Mouse (Mus musculus): ENCODE data around the gene Gm6588.
"Not testable (repeated sequence)": the region's sequence is repeated elsewhere in the genome, so short reads cannot be mapped to it uniquely, and the experiment has no call there.

The Gm6588 gene

GRCm38 (mm10) chr5:112448747-112449440, at the start of gene Gm6588:
Gm6588 (plus strand) TSS chr5:112449426.
- no peak for ATAC-seq (ENCODE audit: insufficient number of reproducible peaks, low FRiP score, low TSS enrichment)

GRCm38 (mm10) chr5:112402437-112402836, 46.8 kb upstream of the Gm6588 start:
- ATAC-seq (ENCODE audit: insufficient number of reproducible peaks, low FRiP score, low TSS enrichment), result no peak

- no peak for ATAC-seq (ENCODE audit: insufficient number of reproducible peaks, low FRiP score, low TSS enrichment)
Observed at GRCm38 (mm10) chr5:112406017-112406416, 43.2 kb upstream of the Gm6588 start.

GRCm38 (mm10) chr5:112409274-112409673, 40.0 kb upstream of the Gm6588 start:
- no peak for ATAC-seq (ENCODE audit: insufficient number of reproducible peaks, low FRiP score, low TSS enrichment)

- ATAC-seq (ENCODE audit: insufficient number of reproducible peaks, low FRiP score, low TSS enrichment), result no peak
Observed at GRCm38 (mm10) chr5:112411072-112411471, 38.2 kb upstream of the Gm6588 start.

- no peak for ATAC-seq (ENCODE audit: insufficient number of reproducible peaks, low FRiP score, low TSS enrichment)
Observed at GRCm38 (mm10) chr5:112411514-112412335, 37.5 kb upstream of the Gm6588 start.

- not testable (repeated sequence) for ATAC-seq (ENCODE audit: insufficient number of reproducible peaks, low FRiP score, low TSS enrichment)
Observed at GRCm38 (mm10) chr5:112412781-112413180, 36.4 kb upstream of the Gm6588 start.

GRCm38 (mm10) chr5:112416673-112417072, 32.6 kb upstream of the Gm6588 start:
- no peak for ATAC-seq (ENCODE audit: insufficient number of reproducible peaks, low FRiP score, low TSS enrichment)

GRCm38 (mm10) chr5:112418023-112418422, 31.2 kb upstream of the Gm6588 start:
- ATAC-seq (ENCODE audit: insufficient number of reproducible peaks, low FRiP score, low TSS enrichment), result peak; percentile 36; the same call in 1 of the 2 replicates

- ATAC-seq (ENCODE audit: insufficient number of reproducible peaks, low FRiP score, low TSS enrichment), result no peak
Observed at GRCm38 (mm10) chr5:112419535-112419934, 29.7 kb upstream of the Gm6588 start.

DNA sequence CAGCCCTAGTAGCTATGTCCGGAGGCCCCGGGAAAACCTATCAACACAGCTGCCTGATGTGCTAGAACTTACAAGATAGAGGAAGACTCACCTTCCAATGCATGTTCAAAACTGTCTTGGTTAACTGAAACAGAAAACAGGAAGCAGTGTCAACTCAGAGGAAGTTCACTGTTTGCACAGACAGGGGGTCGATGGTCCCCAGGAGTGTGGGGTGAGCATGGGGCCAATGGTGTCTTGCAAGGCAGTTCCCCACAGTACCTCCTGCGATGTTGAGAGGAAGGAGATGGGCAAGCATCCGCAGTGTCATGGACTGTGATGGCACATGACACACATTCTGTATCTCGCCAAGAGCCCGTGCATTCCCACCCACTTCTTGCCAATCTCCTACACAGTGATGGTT, 22.6 kb upstream of the Gm6588 start:
- no peak for ATAC-seq (ENCODE audit: insufficient number of reproducible peaks, low FRiP score, low TSS enrichment)

DNA sequence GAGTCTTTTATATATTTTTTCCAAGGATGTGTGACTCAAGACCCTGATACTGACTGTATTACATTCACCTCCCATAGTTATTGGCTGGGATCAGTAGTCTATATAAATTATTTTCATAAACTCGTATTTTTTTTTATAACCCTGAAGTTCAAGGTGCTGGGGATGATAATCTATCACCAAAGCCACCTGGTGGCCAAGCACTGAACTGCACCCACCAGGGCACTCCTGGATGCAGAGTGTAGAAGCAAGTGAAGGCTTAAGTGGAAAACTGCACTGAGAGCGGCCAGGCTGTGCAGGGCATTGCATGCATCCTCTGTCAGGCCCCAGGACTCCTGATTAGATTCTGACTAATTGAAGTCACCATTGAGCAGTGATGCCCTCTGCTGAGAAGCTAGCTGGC, 21.9 kb upstream of the Gm6588 start:
- no peak for ATAC-seq (ENCODE audit: insufficient number of reproducible peaks, low FRiP score, low TSS enrichment)

GRCm38 (mm10) chr5:112428944-112429343, 20.3 kb upstream of the Gm6588 start:
- ATAC-seq (ENCODE audit: insufficient number of reproducible peaks, low FRiP score, low TSS enrichment), result no peak

- ATAC-seq (ENCODE audit: insufficient number of reproducible peaks, low FRiP score, low TSS enrichment), result no peak
Observed at GRCm38 (mm10) chr5:112431120-112431775, 18.0 kb upstream of the Gm6588 start.

GRCm38 (mm10) chr5:112432033-112432432, 17.2 kb upstream of the Gm6588 start:
- no peak for ATAC-seq (ENCODE audit: insufficient number of reproducible peaks, low FRiP score, low TSS enrichment)

DNA sequence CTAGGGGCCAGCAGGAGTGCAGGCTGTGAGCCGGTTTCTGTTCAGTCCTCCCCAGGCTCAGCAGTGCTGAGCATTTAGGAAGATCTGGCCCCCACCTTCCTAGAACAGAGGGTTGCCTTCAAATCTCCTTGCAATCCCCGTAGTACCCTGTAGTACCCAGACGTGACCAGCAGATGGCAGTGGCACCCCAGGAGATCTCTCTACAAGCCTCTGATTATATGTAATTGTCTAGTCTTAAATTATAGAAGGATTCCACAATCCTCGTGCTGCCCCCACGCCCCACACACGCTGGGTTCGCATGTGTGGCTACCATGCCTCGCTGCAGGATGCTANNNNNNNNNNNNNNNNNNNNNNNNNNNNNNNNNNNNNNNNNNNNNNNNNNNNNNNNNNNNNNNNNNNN, 16.2 kb upstream of the Gm6588 start:
- 0 out of 2 replicates have a peak, but pooled peaks have one; percentile 6 for ATAC-seq (ENCODE audit: insufficient number of reproducible peaks, low FRiP score, low TSS enrichment)

GRCm38 (mm10) chr5:112438535-112438934, 10.7 kb upstream of the Gm6588 start:
- no peak for ATAC-seq (ENCODE audit: insufficient number of reproducible peaks, low FRiP score, low TSS enrichment)

- no peak for ATAC-seq (ENCODE audit: insufficient number of reproducible peaks, low FRiP score, low TSS enrichment)
Observed at GRCm38 (mm10) chr5:112453088-112453487, 3.9 kb downstream of the Gm6588 start.

GRCm38 (mm10) chr5:112454966-112455555, 5.8 kb downstream of the Gm6588 start:
- peak; percentile 36; the same call in 1 of the 2 replicates for ATAC-seq (ENCODE audit: insufficient number of reproducible peaks, low FRiP score, low TSS enrichment)

DNA sequence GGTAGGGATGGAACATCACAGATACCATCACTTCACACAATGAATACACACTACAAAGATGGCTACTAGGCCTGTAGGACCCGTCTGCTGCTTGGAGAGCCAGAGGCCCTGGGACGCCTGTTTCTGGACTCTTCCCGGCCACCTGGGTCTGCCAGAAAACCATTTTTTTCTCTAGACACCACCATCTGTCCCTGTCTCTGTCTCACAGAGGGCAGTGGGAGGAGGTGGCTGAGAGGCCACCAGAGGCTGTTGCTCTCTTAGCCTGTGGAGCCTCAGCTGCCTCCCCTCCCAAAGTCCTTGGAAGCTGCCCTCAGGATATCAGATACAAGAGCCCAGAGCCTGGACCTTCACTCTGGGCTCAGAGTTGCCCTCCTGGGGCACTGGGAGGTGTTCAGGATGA, 10.7 kb downstream of the Gm6588 start:
- ATAC-seq (ENCODE audit: insufficient number of reproducible peaks, low FRiP score, low TSS enrichment), result peak; percentile 64; the same call in 1 of the 2 replicates

GRCm38 (mm10) chr5:112466331-112466730, 17.1 kb downstream of the Gm6588 start:
- ATAC-seq (ENCODE audit: insufficient number of reproducible peaks, low FRiP score, low TSS enrichment), result no peak
